Mouse (Mus musculus) cerebellum, postnatal 10 days (tissue): ENCODE measurements around the gene Man1c1.

Experiments
- DNase-seq, 2 experiments: peaks; one replicate each; pipeline ENCODE4 v3.0.0; 2021; ENCODE audit warnings: mixed read lengths in 2 of 2

Man1c1 gene

GRCm38 (mm10) chr4:134673882-134674463, 30.1 kb downstream of the Man1c1 start:
- DNase-seq = peak; percentile 83 to 92

DNA sequence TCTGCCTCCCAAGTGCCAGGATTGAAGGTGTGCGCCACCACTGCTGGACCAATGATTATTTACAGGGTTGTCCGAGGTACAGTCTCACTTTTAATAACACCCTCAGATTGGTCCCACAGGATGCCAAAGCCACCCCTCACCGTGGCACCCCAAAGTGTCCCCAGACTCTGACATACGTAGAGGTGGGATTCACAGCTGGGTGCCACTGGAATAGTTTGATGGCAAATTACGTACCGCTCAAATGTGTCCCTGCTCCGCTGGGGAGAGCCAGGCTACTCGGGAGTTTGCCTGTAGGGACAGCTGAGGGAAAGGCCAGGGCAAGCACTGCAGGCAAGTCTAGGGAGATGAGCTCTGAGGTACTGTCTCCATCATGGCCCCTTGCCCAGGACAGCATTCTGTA, 30.9 kb downstream of the Man1c1 start:
- peak in 1 of 2 experiments; percentile 42 for DNase-seq

DNA sequence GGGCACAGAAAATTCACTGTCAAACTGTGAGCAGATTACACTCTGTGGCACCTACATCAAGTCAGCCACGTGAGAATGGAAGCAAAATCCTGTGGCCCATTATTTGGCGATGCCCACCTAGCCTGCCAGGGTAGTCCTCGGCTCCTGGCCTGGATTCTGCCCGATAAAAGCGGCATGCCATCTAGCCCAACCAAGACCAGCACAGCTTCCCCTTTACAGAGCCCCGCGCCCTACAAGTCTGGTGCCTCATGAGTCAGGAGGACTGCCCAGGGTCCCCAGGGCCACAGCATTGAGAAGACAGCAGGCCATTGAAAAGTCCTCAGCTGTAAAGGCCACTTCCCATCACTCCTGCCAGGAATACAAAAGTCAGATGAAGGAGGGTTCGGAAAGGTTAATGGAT, 31.8 kb downstream of the Man1c1 start:
- no peak for DNase-seq

GRCm38 (mm10) chr4:134671660-134672173, 32.4 kb downstream of the Man1c1 start:
- DNase-seq = no peak

- DNase-seq = no peak
Observed at GRCm38 (mm10) chr4:134669742-134670354, 34.2 kb downstream of the Man1c1 start.

DNA sequence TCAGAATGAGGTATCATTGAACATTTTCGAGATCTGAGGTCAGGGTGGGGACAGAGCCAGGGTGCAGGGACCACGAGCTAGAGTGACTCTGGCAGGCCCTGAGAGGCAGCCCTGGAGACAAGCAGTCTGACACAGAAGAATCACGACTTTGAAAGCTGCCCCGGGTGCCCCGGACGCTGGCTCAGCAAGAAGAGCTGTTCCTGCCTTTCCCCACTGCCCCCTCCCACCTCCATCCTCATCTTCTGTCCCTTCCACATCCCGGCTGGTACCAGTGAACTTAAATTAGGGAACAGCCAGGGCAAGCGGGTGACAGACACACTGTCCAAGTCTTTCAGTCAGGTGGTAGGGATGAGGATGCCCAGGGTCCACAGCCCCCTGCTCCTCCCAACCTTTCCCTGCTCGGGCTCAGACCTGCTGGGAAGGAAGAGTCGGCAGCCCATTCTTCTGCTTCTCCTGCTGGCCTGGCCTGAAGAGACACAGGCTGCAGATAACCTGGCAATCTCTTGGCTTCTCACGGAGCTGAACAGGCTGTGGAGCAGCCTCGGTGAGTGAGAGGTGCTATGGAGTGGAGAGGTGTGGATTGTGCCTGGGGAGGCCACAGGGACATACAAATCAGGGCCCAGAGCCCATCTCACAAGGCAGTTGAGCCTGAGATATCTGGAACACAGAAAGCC, 35.6 kb downstream of the Man1c1 start:
- peak; percentile 66 to 69 for DNase-seq

DNA sequence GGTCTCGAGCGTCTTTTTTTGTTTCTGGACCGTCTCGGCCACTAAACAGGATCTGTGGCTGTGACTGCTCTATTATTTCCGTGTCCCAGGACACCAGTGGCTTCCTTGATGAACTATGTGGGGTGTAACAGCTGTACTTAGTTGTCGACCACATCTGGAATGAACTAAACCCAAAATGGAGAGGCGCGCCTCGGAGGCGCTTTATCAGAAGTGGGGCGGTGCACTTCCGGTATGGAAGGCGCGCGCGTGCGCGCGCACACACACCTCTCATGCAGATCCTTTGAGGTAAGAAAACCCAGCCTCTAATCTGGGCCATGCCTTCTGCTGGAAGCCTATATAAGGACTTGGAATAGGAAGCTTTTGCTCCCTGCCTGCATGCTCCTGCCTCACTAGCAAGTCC, 37.7 kb downstream of the Man1c1 start:
- no peak for DNase-seq

DNA sequence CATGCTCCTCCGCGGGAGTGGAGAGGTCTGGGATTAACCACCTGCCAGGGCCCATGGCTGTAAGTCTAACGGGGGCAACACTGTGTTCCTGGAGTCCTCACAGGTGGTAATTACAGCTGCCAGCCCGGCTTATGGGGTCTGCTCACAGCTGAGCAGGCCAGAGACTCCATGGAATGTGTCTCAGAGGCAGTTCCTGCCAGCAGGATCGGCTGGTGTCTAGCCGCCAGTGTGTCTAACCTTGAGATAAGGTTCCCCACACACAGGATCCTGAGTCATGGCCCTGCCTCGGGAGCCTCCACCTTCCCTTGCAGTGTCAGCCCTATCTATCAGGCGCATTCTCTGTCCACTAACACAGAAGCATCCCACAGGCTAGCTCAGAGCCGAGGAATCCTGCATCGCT, 41.0 kb downstream of the Man1c1 start:
- DNase-seq = no peak

DNA sequence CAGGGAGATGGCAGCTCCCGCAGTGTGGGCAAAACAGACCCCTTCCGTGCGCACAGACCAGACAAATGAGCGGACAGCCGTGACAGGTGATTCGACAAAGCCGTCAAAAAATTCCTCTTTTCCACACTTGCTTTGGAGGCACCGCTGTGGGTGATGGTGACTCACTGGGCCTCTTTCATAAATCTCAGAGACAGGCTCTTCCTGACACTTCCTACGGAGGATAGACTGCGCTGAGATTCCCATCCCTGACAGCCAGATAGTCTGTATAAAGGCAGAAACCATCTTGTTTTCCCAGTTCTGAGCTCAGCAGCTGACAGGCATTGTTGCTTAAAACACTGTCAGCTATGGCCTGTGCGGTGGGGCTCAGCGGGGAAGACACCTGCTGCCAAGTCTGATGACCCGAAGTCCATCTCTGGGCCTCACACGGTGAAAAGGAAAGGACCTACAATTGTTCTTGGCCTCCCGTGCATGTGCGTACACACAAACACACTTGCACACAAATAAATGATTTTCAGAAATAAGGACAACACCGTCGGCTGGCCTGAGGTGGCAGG, 43.4 kb downstream of the Man1c1 start:
- DNase-seq = peak; percentile 62 to 72

- no peak for DNase-seq
Observed at GRCm38 (mm10) chr4:134659354-134660301, 44.5 kb downstream of the Man1c1 start.

DNA sequence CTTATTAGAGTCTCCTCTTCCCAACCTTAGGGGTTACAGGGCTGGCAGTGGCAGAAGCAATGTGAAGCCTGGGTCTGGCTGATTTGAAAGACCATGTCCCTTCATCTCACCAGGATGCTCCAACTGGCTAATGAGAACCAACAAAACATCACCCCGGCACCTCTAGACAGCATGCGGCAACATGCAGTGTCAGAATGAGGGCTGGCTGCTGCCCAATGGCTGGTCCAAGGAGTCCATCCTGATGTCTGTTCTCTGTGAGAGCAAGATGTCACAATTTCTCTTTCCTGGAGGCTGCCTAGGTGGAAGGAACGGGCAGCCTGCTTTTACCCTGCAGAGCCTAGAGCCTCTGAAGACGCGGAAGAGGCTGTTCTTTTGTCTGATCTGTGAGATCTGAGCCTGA, 46.6 kb downstream of the Man1c1 start:
- peak; percentile 77 to 84 for DNase-seq

GRCm38 (mm10) chr4:134654391-134654790, 49.7 kb downstream of the Man1c1 start:
- DNase-seq = no peak

DNA sequence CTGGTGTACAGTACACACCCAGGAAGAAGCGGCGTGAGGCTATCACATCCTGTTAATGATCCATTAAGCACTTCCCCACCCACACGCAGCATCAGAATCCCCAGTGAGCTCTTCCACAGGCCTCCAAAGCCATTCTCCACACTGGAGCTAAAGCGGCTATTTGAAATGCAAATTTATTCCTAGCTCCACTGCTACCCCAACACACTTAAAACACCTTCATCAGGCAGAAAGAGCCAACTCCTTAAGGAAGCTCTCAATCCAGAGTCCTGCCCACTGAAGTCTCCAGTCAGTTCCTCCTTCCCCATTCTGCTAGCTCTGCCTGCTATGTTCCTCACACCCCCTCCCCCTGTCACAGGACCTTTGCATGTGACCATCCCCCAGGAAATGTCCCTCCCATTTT, 51.4 kb downstream of the Man1c1 start:
- no peak for DNase-seq

DNA sequence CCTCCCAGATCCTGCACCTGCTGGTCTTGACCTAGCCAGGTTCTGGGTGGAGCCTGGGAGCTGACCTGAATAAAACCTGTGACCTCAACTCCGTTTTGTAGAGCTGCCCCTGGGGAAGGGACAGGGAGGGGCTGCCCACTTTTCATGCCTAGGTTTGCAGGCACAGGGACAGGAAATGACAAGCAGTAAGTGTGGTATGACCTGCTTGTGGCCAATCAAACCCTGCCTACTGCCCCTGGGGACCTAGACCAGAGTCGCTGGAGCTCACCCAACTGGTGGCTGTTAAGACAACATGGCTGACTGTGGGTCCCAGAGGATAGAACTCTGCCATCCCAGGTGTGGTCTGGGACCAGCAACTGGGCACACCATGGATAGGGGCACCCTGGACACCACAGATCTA, 51.9 kb downstream of the Man1c1 start:
- no peak for DNase-seq

- DNase-seq = peak; percentile 71 to 78
Observed at GRCm38 (mm10) chr4:134651358-134651757, 52.7 kb downstream of the Man1c1 start.

DNA sequence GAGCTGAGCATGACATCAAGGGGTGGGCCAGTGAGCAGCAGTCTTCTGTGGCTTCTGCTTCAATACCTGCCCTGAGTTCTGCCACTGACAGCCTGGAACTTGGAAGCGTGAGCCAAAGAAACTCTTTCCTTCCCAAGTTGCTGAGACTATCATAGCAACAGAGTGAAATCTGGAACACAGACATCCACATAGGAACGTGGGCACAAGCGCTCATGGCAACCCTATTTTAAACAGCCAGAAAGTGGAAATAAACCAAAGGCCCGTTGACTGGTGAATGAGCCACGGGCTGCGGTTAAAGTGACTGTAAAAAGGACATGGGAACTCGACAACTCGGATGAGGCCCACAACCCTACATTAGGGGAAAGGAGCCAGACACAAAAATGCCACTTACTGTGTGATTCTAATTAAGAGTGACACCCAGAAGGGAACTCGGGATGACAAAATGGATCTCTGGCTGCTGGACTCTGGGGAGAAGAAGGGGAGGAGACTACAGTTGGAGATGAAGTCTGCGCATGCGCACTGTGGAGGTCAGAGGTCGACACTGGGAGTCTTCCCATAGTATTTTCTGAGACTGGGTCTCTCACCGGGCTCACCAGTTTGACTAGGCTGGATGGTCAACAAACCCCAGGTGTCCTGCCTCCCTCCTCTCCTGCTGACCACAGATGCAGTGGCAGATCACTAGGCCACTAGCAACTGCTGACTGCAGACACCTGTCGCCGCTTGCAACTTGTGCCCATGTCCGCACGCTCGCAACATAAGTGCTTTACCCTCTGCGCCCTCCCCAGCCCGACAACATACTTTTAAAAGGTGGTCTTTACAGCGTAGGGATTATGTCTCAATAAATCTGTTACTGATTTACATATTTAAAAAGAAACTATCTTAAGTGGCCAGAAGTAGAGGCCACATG, 58.8 kb downstream of the Man1c1 start:
- no peak for DNase-seq

- no peak for DNase-seq
Observed at GRCm38 (mm10) chr4:134644410-134644809, 59.7 kb downstream of the Man1c1 start.

- DNase-seq = peak; percentile 39 to 50
Observed at GRCm38 (mm10) chr4:134641711-134642516, 62.2 kb downstream of the Man1c1 start.

GRCm38 (mm10) chr4:134639325-134639724, 64.8 kb downstream of the Man1c1 start:
- no peak for DNase-seq

DNA sequence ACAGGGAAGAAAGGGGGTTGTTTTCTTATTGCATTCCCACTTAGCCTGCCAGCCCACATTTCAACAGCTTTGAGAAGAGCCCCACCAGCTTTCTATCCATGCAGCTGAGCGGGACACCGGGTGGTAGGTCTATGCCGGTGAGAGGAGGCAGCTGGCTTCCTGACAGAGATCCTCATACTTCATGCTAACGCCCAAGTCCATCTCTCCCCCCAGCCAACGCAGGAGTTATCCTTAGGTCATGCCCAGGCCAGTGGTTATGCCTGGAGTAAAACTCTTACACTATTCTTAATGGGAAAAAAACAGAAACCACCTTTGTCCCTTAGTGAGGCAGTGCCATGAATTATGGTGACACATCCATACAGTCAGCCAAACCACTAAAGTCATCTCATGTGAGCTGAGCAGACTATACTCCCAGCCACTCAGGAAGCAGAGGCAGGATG, 66.0 kb downstream of the Man1c1 start:
- no peak for DNase-seq

DNA sequence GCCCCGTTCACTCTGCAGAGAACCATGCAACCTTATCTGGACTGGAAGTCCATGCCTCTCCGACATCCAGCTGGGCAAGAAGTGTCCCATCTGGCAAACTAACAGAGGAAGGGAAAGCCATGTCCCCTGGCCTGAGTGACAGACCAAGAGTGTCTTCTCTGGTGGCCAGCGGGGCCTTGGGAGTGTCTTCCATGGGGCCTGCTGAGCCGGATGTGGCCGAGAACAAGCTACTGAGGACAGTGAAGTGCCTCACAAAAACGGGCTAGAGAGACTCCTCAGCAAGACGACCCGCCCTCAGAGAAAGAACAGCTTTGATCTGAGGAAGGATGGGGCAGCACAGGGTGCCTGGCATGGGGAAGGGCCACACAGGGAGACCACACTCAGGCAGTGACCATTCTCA, 67.7 kb downstream of the Man1c1 start:
- peak in 1 of 2 experiments; percentile 30 for DNase-seq
